Mouse (Mus musculus) limb, embryonic 15.5 days (tissue): ENCODE measurements at regions not wholly inside any gene's neighbourhood (a gene's known extent, or its start where the extent isn't known, plus 50 kb on each side); places are given as distances from the start of the nearest gene placed in this dataset.

ENCODE experiments used
- ATAC-seq: fragments of 200-750 bp; cut with Nextera tagmentation; 2 replicates; pipeline ENCODE4 v1.8.0; 2017; ENCODE audit warnings: low read depth, moderate TSS enrichment; ENCODE audit not compliant: insufficient number of reproducible peaks, low FRiP score, low TSS enrichment
- H3K27ac ChIP-seq: fragments of 300-500 bp; sonication (generic); 2 replicates; pipeline ENCODE4 v1.5.1; 2015; ENCODE audit warnings: moderate library complexity, mild to moderate bottlenecking, inconsistent platforms
- H3K27me3 ChIP-seq: fragments of 300-500 bp; sonication (generic); 2 replicates; pipeline ENCODE4 v1.6.1; 2015; ENCODE audit warnings: inconsistent platforms
- H3K36me3 ChIP-seq: fragments of 300-500 bp; sonication (generic); 2 replicates; pipeline ENCODE4 v1.6.1; 2015; ENCODE audit warnings: inconsistent platforms
- H3K4me1 ChIP-seq: fragments of 300-500 bp; sonication (generic); 2 replicates; pipeline ENCODE4 v1.6.1; 2015; ENCODE audit warnings: inconsistent platforms
- H3K4me2 ChIP-seq: fragments of 300-500 bp; sonication (generic); 2 replicates; pipeline ENCODE4 v1.6.1; 2015; ENCODE audit warnings: mild to moderate bottlenecking, inconsistent platforms
- H3K4me3 ChIP-seq: fragments of 300-500 bp; sonication (generic); 2 replicates; pipeline ENCODE4 v1.5.1; 2015; ENCODE audit warnings: mild to moderate bottlenecking, inconsistent platforms
- H3K9ac ChIP-seq: fragments of 300-500 bp; sonication (generic); 2 replicates; pipeline ENCODE4 v1.6.1; 2015; ENCODE audit warnings: inconsistent platforms
- H3K9me3 ChIP-seq: fragments of 300-500 bp; sonication (generic); 2 replicates; pipeline ENCODE4 v1.6.1; 2016; ENCODE audit warnings: inconsistent platforms
- WGBS: fragments of 180-500 bp; shearing (Covaris S2); methylation state at CpG from one replicate; pipeline ENCODE4 v1.1.7; 2015; 5-methylcytosine and 5-hydroxymethylcytosine counted together

DNA sequence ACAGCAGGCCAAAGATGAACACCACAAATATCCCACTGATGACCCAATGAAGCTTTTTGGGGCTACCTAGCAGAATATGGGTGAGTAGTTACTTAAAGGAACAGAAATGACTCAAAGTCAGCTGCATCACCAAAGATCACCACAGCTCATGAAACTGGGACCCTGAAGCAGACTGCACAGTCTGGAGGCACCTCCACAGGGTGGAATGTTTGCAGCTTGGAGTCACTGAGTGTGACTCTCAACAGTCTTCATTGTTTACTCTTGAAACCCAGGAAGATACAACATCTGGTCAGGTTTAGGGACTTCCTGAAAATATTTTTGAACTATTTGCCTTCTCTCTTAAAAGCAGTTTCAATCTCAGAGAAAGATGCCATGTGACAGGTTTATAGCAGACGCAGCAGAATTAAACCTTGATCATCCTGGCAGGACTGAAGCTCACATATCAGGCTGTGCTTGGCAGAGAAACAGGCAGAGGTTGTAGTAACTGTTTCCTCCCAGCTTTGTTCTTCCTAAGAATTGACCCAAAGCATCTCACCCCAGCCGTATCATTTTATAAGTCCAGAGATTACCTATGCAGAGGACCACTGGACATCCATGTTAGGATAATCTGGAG lies 944.1 kb upstream of the Adgrl4 start:
- Histone ChIP-seq H3K4me2 (no peak overlapping the region), H3K36me3 (no peaks in the 10 kb centered on the region), H3K27me3 (no peaks in the 10 kb centered on the region), H3K4me1 (no peaks in the 10 kb centered on the region), H3K4me3 (no peak overlapping the region), H3K27ac (no peak overlapping the region), H3K9ac (no peak overlapping the region), H3K9me3 (no peaks in the 10 kb centered on the region)
- ATAC-seq = no peak
- 55% methylated on average over 2 of the region's 2 CpGs for WGBS

- Histone ChIP-seq H3K9me3 (no peaks in the 10 kb centered on the region), H3K9ac (no peak overlapping the region), H3K27ac (no peak overlapping the region), H3K36me3 (no peaks in the 10 kb centered on the region), H3K4me2 (no peak overlapping the region), H3K27me3 (no peaks in the 10 kb centered on the region), H3K4me3 (no peak overlapping the region), H3K4me1 (no peaks in the 10 kb centered on the region)
- 82% methylated on average over 3 of the region's 3 CpGs for WGBS
- no peak for ATAC-seq
Measured at GRCm38 (mm10) chr3:150530966-150531365, 906.7 kb upstream of the Adgrl4 start.

GRCm38 (mm10) chr3:150543118-150543517 lies 894.6 kb upstream of the Adgrl4 start:
- ATAC-seq = no peak
- H3K27me3 ChIP-seq = no peaks in the 10 kb centered on the region
- no peak overlapping the region for H3K4me3 ChIP-seq
- H3K4me1 ChIP-seq = no peaks in the 10 kb centered on the region
- H3K27ac ChIP-seq = no peak overlapping the region
- WGBS = 83% methylated on average over 5 of the region's 5 CpGs
- H3K9me3 ChIP-seq = no peaks in the 10 kb centered on the region
- H3K9ac ChIP-seq = no peak overlapping the region
- H3K36me3 ChIP-seq = no peaks in the 10 kb centered on the region
- H3K4me2 ChIP-seq = no peak overlapping the region

DNA sequence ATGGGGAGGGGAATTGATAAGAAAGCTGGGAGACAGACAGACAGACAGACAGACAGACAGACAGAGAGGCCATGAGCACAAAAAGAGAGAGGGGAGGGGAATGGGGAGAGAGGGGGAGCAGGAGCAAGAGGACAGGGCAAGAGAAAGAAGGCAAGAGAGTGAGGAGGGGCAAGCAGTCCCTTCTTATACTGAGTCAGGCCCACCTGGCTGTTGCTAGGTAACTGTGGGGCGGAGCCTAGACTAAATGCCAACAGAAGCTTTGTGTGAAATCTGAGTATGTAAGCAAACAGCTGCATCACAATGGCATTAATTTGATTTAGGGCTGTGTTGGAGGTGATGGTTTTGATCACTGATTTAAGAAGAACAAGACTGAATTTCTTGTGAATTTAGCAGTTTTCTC lies 849.2 kb upstream of the Adgrl4 start:
- Histone ChIP-seq H3K9ac (no peak overlapping the region), H3K4me2 (no peak overlapping the region), H3K9me3 (no peaks in the 10 kb centered on the region), H3K4me3 (no peak overlapping the region), H3K4me1 (no peaks in the 10 kb centered on the region), H3K36me3 (no peaks in the 10 kb centered on the region), H3K27ac (no peak overlapping the region), H3K27me3 (no peaks in the 10 kb centered on the region)
- no peak for ATAC-seq
- 63% methylated on average over 1 of the region's 1 CpGs for WGBS

DNA sequence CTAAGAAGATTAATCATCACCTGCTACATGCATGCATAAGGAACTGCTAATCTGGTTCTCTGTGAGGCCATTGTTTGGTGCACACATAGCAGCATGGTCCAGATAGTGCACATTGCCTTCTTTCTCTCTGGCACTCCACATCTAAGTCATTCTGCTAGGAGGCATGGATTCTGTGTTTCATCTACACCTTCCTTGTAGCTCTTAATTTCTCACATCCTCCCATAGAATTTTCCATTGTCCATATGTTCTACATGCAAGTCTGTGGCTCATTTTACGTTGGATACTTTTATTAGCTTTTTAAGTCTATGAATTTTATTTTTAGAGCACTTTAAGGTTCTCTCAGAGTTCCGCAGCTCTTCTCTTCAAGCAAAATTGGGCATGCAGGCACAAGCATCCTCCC lies 846.7 kb upstream of the Adgrl4 start:
- no peak overlapping the region for H3K9ac ChIP-seq
- H3K4me3 ChIP-seq = no peak overlapping the region
- no peaks in the 10 kb centered on the region for H3K4me1 ChIP-seq
- no peaks in the 10 kb centered on the region for H3K27me3 ChIP-seq
- H3K4me2 ChIP-seq = no peak overlapping the region
- 66% methylated on average over 2 of the region's 2 CpGs for WGBS
- ATAC-seq = no peak
- H3K36me3 ChIP-seq = no peaks in the 10 kb centered on the region
- H3K9me3 ChIP-seq = no peaks in the 10 kb centered on the region
- no peak overlapping the region for H3K27ac ChIP-seq

DNA sequence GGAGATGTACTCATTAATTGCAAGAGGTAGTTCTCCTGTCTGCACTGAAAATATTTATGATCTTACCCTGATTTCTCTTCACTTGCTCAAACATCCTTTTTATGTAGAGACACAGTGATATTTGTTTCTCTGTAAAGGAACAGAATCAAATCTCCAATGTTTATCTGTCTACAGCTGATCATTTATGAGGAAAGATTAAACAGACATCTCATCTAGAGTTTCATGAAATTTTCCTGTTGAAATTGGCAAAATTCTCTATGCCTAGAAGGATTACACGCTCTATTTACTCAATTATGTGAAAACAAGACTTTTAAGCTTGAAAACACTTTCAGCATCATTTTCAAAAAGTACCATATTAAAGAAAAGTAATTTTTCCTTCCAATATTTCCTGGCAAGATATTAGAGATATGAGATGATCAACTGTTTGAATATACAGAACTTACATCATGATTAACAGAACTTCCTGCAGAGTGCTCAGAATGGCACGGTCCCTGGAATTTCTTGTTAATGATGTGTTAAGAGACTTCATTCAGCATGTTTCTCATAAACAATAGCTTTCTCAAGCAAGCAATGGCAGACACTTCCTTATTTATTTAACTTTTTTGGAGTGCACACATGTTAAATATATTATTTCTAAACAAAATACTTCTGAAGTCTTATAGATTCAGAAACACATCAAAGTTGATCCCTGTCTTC lies 834.1 kb upstream of the Adgrl4 start:
- no peak overlapping the region for H3K4me3 ChIP-seq
- H3K27ac ChIP-seq = no peak overlapping the region
- no peaks in the 10 kb centered on the region for H3K36me3 ChIP-seq
- 56% methylated on average over 2 of the region's 2 CpGs for WGBS
- no peak for ATAC-seq
- H3K4me1 ChIP-seq = no peaks in the 10 kb centered on the region
- H3K9me3 ChIP-seq = no peaks in the 10 kb centered on the region
- H3K4me2 ChIP-seq = no peak overlapping the region
- no peak overlapping the region for H3K9ac ChIP-seq
- H3K27me3 ChIP-seq = no peaks in the 10 kb centered on the region

DNA sequence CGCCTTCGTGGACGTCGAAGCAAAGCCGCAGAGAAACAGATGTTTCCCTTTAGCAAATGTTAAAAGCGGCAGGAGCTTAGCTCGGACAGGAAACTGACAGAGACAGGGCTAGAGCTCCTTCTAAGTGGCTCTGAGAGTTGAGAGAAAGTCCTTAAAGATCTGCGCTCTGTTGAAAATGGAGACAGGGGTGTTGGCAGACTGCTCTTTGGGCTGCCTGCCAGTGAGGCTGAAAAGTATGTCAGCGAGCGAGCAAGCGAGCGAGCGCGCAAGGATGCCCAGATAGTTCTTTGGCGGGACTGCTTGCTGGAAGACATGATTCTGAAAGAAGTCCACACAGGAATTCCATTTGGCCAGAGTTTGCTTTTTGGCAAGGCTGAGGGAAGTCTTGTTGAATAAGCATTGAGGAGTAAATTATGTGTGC lies 827.0 kb upstream of the Adgrl4 start:
- Histone ChIP-seq H3K9me3 (no peaks in the 10 kb centered on the region), H3K36me3 (no peaks in the 10 kb centered on the region), H3K4me1 (no peaks in the 10 kb centered on the region), H3K4me2 (peak overlapping the region; percentile 40), H3K27ac (peak overlapping the region; percentile 89), H3K4me3 (peak overlapping the region; percentile 37), H3K9ac (no peak overlapping the region), H3K27me3 (no peaks in the 10 kb centered on the region)
- peak; percentile 79 for ATAC-seq
- 23% methylated on average over 15 of the region's 15 CpGs for WGBS

GRCm38 (mm10) chr3:150637544-150637943 lies 800.1 kb upstream of the Adgrl4 start:
- Histone ChIP-seq H3K27ac (no peak overlapping the region), H3K4me2 (no peak overlapping the region), H3K4me1 (no peaks in the 10 kb centered on the region), H3K4me3 (no peak overlapping the region), H3K27me3 (no peaks in the 10 kb centered on the region), H3K36me3 (no peaks in the 10 kb centered on the region), H3K9me3 (no peaks in the 10 kb centered on the region), H3K9ac (no peak overlapping the region)
- ATAC-seq = no peak
- WGBS = 88% methylated on average over 3 of the region's 3 CpGs

DNA sequence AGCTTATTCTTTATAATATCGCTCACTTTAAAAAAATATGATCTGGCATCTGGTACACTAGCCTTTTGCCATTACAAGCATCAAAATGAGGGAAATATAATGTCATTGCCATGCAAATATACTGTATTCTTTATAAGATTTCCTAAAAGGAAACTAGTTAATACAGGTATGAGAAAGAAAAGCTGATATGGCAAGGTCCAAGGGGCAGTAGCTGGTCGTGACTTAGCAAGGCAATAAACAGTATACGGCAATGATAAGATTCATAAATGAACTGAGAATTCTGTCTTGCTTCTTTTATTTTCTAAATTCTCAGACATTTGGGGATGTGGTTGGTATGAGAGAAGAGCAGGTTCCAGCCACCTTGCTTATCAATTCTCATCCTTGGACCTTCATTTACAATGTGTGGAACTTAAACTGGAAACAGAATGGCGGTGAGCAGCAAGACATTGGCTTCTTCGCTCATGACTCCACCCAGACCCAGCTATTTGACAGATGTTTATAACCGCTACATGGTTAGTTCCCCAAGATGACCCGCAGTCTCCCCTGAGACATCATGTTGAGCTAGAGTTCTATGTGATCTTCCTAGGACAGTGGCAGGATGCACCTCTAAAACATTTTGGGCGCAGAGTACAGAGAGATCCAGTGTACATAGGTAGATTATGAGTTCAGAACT lies 797.5 kb upstream of the Adgrl4 start:
- no peak overlapping the region for H3K4me3 ChIP-seq
- no peak for ATAC-seq
- WGBS = 90% methylated on average over 8 of the region's 8 CpGs

DNA sequence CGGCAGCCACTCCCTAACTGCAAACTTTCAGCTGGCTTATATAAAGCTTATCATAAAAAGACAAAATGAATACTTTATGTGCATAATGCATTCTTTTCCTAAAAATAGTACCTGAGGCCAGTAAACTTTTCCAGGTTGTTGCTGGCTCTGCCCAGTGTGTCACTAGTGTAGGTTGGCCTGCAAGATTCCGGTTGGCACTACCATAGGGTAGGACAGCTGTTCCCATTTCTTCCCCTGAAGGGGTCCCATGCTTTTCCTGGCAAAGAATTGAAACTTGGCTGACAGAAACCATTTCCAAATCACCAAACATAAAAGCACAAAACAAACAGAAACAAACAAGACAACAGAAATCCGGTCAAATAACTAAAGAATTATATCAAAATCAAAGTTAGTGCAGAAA lies 789.6 kb upstream of the Adgrl4 start:
- Histone ChIP-seq H3K4me3 (no peak overlapping the region), H3K4me2 (no peak overlapping the region), H3K4me1 (no peaks in the 10 kb centered on the region), H3K9me3 (no peaks in the 10 kb centered on the region), H3K36me3 (no peaks in the 10 kb centered on the region), H3K27me3 (no peaks in the 10 kb centered on the region), H3K27ac (no peak overlapping the region), H3K9ac (no peak overlapping the region)
- 71% methylated on average over 3 of the region's 3 CpGs for WGBS
- ATAC-seq = no peak

More for the DNA sequence above, 797.5 kb upstream of the Adgrl4 start:
- H3K4me1 ChIP-seq = no peaks in the 10 kb centered on the region
- no peak overlapping the region for H3K4me2 ChIP-seq
- H3K27me3 ChIP-seq = no peaks in the 10 kb centered on the region
- H3K36me3 ChIP-seq = no peaks in the 10 kb centered on the region
- no peak overlapping the region for H3K9ac ChIP-seq
- no peaks in the 10 kb centered on the region for H3K9me3 ChIP-seq
- no peak overlapping the region for H3K27ac ChIP-seq

- no peak for ATAC-seq
- WGBS = 63% methylated on average over 3 of the region's 3 CpGs
- no peak overlapping the region for H3K4me3 ChIP-seq
- no peak overlapping the region for H3K27ac ChIP-seq
- no peaks in the 10 kb centered on the region for H3K4me1 ChIP-seq
- H3K36me3 ChIP-seq = no peaks in the 10 kb centered on the region
- H3K9me3 ChIP-seq = no peaks in the 10 kb centered on the region
- no peaks in the 10 kb centered on the region for H3K27me3 ChIP-seq
- no peak overlapping the region for H3K4me2 ChIP-seq
- no peak overlapping the region for H3K9ac ChIP-seq
Measured at GRCm38 (mm10) chr3:150649783-150650565, 787.7 kb upstream of the Adgrl4 start.

- Histone ChIP-seq H3K27ac (no peak overlapping the region), H3K4me3 (no peak overlapping the region), H3K27me3 (no peaks in the 10 kb centered on the region), H3K4me1 (no peaks in the 10 kb centered on the region), H3K9me3 (no peaks in the 10 kb centered on the region), H3K4me2 (no peak overlapping the region), H3K36me3 (no peaks in the 10 kb centered on the region), H3K9ac (no peak overlapping the region)
- no peak for ATAC-seq
- whole genome bisulfite sequencing = 86% methylated on average over 5 of the region's 5 CpGs
Measured at GRCm38 (mm10) chr3:150695751-150696150, 741.9 kb upstream of the Adgrl4 start.
